Mouse (Mus musculus) monocyte, adult 2 months (primary cell): Measurements from ENCODE around the gene Susd1.
"Not testable (repeated sequence)": the region's sequence is repeated elsewhere in the genome, so short reads cannot be mapped to it uniquely, and the experiment has no call there.

Experiments
- DNase-seq, 2 experiments: peaks; one replicate each; pipeline ENCODE4 v3.0.0; 2022; ENCODE audit warnings: low spot score in 2 of 2, low read depth in 1 of 2

Susd1 gene

GRCm38 (mm10) chr4:59290972-59291576 is 147.4 kb downstream of the Susd1 start:
- DNase-seq: no peak

GRCm38 (mm10) chr4:59287103-59287502 is 151.3 kb downstream of the Susd1 start:
- no peak for DNase-seq

- not testable (repeated sequence) for DNase-seq
Measured at GRCm38 (mm10) chr4:59286351-59286750, 152.1 kb downstream of the Susd1 start.

GRCm38 (mm10) chr4:59282699-59283487 is 155.5 kb downstream of the Susd1 start:
- DNase-seq: no peak

- no peak for DNase-seq
Measured at GRCm38 (mm10) chr4:59282137-59282536, 156.3 kb downstream of the Susd1 start.

- no peak for DNase-seq
Measured at GRCm38 (mm10) chr4:59280876-59281275, 157.6 kb downstream of the Susd1 start.

GRCm38 (mm10) chr4:59279111-59279510 is 159.3 kb downstream of the Susd1 start:
- DNase-seq: no peak

- DNase-seq: no peak
Measured at GRCm38 (mm10) chr4:59278410-59278809, 160.0 kb downstream of the Susd1 start.

- no peak for DNase-seq
Measured at GRCm38 (mm10) chr4:59277958-59278357, 160.5 kb downstream of the Susd1 start.

GRCm38 (mm10) chr4:59275956-59276355 is 162.5 kb downstream of the Susd1 start:
- DNase-seq: no peak

- no peak for DNase-seq
Measured at GRCm38 (mm10) chr4:59275494-59275893, 162.9 kb downstream of the Susd1 start.

- DNase-seq: no peak
Measured at GRCm38 (mm10) chr4:59274136-59274535, 164.3 kb downstream of the Susd1 start.

- no peak for DNase-seq
Measured at GRCm38 (mm10) chr4:59273342-59273741, 165.1 kb downstream of the Susd1 start.

GRCm38 (mm10) chr4:59265631-59266030 is 172.8 kb downstream of the Susd1 start:
- no peak for DNase-seq

GRCm38 (mm10) chr4:59265182-59265581 is 173.3 kb downstream of the Susd1 start:
- DNase-seq: no peak
